Mouse (Mus musculus) megakaryocyte, embryonic 14.5 days (primary cell): Measurements from ENCODE around the gene Fan1. TPM values are rescaled to one million over a fixed set of nuclear protein-coding genes. Genes with fewer than 3 reads are reported as not detected.

Experiments used
- H3K27me3 ChIP-seq: replicated peaks from 2 replicates; pipeline ENCODE3; 2012; ENCODE audit warnings: inconsistent platforms
- H3K36me3 ChIP-seq: replicated peaks from 2 replicates; pipeline ENCODE3; 2012; ENCODE audit warnings: low read length, inconsistent platforms, mixed read lengths
- H3K4me1 ChIP-seq: 2 replicates; pipeline ENCODE4 v1.6.1; 2012; ENCODE audit warnings: inconsistent platforms
- H3K4me3 ChIP-seq: replicated peaks from 2 replicates; pipeline ENCODE3; 2012; ENCODE audit warnings: moderate library complexity, mild to moderate bottlenecking, inconsistent platforms
- H3K9me3 ChIP-seq: 2 replicates; pipeline ENCODE4 v1.6.1; 2012; ENCODE audit warnings: inconsistent platforms
- FLI1 ChIP-seq: IDR thresholded peaks from 2 replicates; pipeline ENCODE4 v1.6.1; 2012; ENCODE audit warnings: low read length, inconsistent platforms, mixed read lengths
- GATA1 ChIP-seq: IDR thresholded peaks from 3 replicates; pipeline ENCODE4 v1.6.1; 2012; ENCODE audit warnings: mixed read lengths, low read length, inconsistent platforms, borderline replicate concordance
- polyA plus RNA-seq: library from polyadenylated mRNA; stranded (reverse); fragments of >175 nt; gene quantifications from 2 replicates; pipeline ENCODE4 v1.2.3, GENCODE M21; 2012; ENCODE audit warnings: low replicate concordance; ENCODE audit not compliant: insufficient read depth

The Fan1 gene
- polyA plus RNA-seq, 1 experiment = 0.40 TPM

- TF ChIP-seq FLI1 (no peak), GATA1 (no peak)
- H3K4me1 ChIP-seq = peaks cover 18% of the 10 kb centered on the region
- peaks cover 73% of the 10 kb centered on the region for H3K36me3 ChIP-seq
Observed at GRCm38 (mm10) chr7:64369841-64370240, 4.1 kb downstream of the Fan1 start.

GRCm38 (mm10) chr7:64365863-64366262 is 8.0 kb downstream of the Fan1 start:
- peaks cover 98% of the 10 kb centered on the region for H3K36me3 ChIP-seq
- TF ChIP-seq FLI1 (no peak), GATA1 (no peak)
- H3K4me3 ChIP-seq = no peak overlapping the region
- no peaks in the 10 kb centered on the region for H3K9me3 ChIP-seq
- no peaks in the 10 kb centered on the region for H3K27me3 ChIP-seq
- peaks cover 1% of the 10 kb centered on the region for H3K4me1 ChIP-seq

More at GRCm38 (mm10) chr7:64369841-64370240, 4.1 kb downstream of the Fan1 start:
- Histone ChIP-seq H3K9me3 (no peaks in the 10 kb centered on the region), H3K27me3 (no peaks in the 10 kb centered on the region), H3K4me3 (no peak overlapping the region)

GRCm38 (mm10) chr7:64360586-64360945 is 13.3 kb downstream of the Fan1 start:
- no peaks in the 10 kb centered on the region for H3K9me3 ChIP-seq
- no peak overlapping the region for H3K4me3 ChIP-seq
- peaks cover 15% of the 10 kb centered on the region for H3K4me1 ChIP-seq
- H3K36me3 ChIP-seq = peaks cover 92% of the 10 kb centered on the region
- H3K27me3 ChIP-seq = no peaks in the 10 kb centered on the region
- TF ChIP-seq GATA1 (no peak), FLI1 (no peak)

GRCm38 (mm10) chr7:64359943-64360585 is 13.8 kb downstream of the Fan1 start:
- no peak overlapping the region for H3K4me3 ChIP-seq
- no peaks in the 10 kb centered on the region for H3K27me3 ChIP-seq
- no peaks in the 10 kb centered on the region for H3K9me3 ChIP-seq
- peaks cover 89% of the 10 kb centered on the region for H3K36me3 ChIP-seq
- H3K4me1 ChIP-seq = peaks cover 15% of the 10 kb centered on the region
- no peak for TF ChIP-seq FLI1
- no peak for TF ChIP-seq GATA1

- TF ChIP-seq FLI1 (no peak), GATA1 (no peak)
- Histone ChIP-seq H3K27me3 (no peaks in the 10 kb centered on the region), H3K9me3 (no peaks in the 10 kb centered on the region), H3K4me3 (no peak overlapping the region), H3K4me1 (peaks cover 15% of the 10 kb centered on the region), H3K36me3 (peaks cover 88% of the 10 kb centered on the region)
Observed at GRCm38 (mm10) chr7:64358666-64359065, 15.2 kb downstream of the Fan1 start.

- peaks cover 19% of the 10 kb centered on the region for H3K4me1 ChIP-seq
- no peaks in the 10 kb centered on the region for H3K9me3 ChIP-seq
- no peaks in the 10 kb centered on the region for H3K27me3 ChIP-seq
- TF ChIP-seq GATA1 = no peak
- TF ChIP-seq FLI1 = no peak
- H3K36me3 ChIP-seq = peaks cover 88% of the 10 kb centered on the region
- no peak overlapping the region for H3K4me3 ChIP-seq
Observed at GRCm38 (mm10) chr7:64357405-64357804, 16.5 kb downstream of the Fan1 start.

GRCm38 (mm10) chr7:64356661-64357060 is 17.2 kb downstream of the Fan1 start:
- Histone ChIP-seq H3K4me3 (no peak overlapping the region), H3K36me3 (peaks cover 88% of the 10 kb centered on the region), H3K9me3 (no peaks in the 10 kb centered on the region), H3K27me3 (no peaks in the 10 kb centered on the region), H3K4me1 (peaks cover 23% of the 10 kb centered on the region)
- no peak for TF ChIP-seq FLI1
- TF ChIP-seq GATA1 = no peak

- peaks cover 86% of the 10 kb centered on the region for H3K36me3 ChIP-seq
Observed at GRCm38 (mm10) chr7:64354206-64354605, 19.7 kb downstream of the Fan1 start.

GRCm38 (mm10) chr7:64351087-64351486 is 22.8 kb downstream of the Fan1 start:
- TF ChIP-seq FLI1 = no peak
- no peak for TF ChIP-seq GATA1
- Histone ChIP-seq H3K4me1 (peaks cover 32% of the 10 kb centered on the region), H3K36me3 (peaks cover 88% of the 10 kb centered on the region), H3K27me3 (no peaks in the 10 kb centered on the region), H3K4me3 (no peak overlapping the region), H3K9me3 (no peaks in the 10 kb centered on the region)

More at GRCm38 (mm10) chr7:64354206-64354605, 19.7 kb downstream of the Fan1 start:
- no peak overlapping the region for H3K4me3 ChIP-seq
- no peaks in the 10 kb centered on the region for H3K27me3 ChIP-seq
- peaks cover 28% of the 10 kb centered on the region for H3K4me1 ChIP-seq
- TF ChIP-seq GATA1 (no peak), FLI1 (no peak)
- H3K9me3 ChIP-seq = no peaks in the 10 kb centered on the region

GRCm38 (mm10) chr7:64349147-64349861 is 24.6 kb downstream of the Fan1 start:
- no peaks in the 10 kb centered on the region for H3K27me3 ChIP-seq
- H3K4me1 ChIP-seq = peaks cover 32% of the 10 kb centered on the region
- peaks cover 85% of the 10 kb centered on the region for H3K36me3 ChIP-seq
- no peak overlapping the region for H3K4me3 ChIP-seq
- no peaks in the 10 kb centered on the region for H3K9me3 ChIP-seq
- TF ChIP-seq FLI1 = no peak
- TF ChIP-seq GATA1 = no peak

- no peaks in the 10 kb centered on the region for H3K9me3 ChIP-seq
- peaks cover 32% of the 10 kb centered on the region for H3K4me1 ChIP-seq
- H3K36me3 ChIP-seq = peaks cover 73% of the 10 kb centered on the region
- TF ChIP-seq GATA1 = no peak
- TF ChIP-seq FLI1 = no peak
- no peaks in the 10 kb centered on the region for H3K27me3 ChIP-seq
- H3K4me3 ChIP-seq = no peak overlapping the region
Observed at GRCm38 (mm10) chr7:64347813-64348212, 26.1 kb downstream of the Fan1 start.
